Mouse (Mus musculus): ENCODE data around the gene Gpr37l1.

- TF ChIP-seq CTCF (IDR thresholded peaks at IDR 0.05; ENCODE audit: borderline replicate concordance, extremely low read depth, insufficient read depth, insufficient read length) (no peak), POLR2A (IDR thresholded peaks at IDR 0.05; ENCODE audit: borderline replicate concordance, extremely low read depth, insufficient read depth, insufficient read length, poor library complexity, severe bottlenecking) (no peak)
These were observed 15.5 kb upstream of the Gpr37l1 start for GRCm38 (mm10) chr1:135182975-135183374.

All from brain, embryonic 14.5 days (tissue).